In the genomic region with DNA sequence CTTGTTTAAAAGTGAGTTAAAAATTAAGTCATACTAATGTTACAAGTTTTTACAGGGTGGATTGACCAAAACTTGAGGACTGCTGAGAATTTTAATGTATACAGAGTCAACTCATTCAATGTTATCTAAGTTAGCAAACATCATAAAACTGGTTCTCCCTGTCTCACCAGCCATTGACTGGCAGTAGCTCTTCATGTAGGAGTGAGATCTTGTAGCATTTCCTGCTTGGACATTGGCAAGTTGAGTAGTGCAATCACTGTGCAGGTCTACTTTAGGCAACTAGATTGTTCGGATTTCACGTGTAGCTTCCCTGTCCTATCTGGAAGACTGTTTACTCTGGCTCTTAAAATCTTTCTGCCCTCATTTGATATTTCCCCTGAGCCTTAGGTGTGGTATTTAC, we compare ENCODE assay signal across 29 mouse cellular contexts.
DNase-seq lines count a peak whose midpoint lies in the region; ATAC-seq and TF ChIP-seq lines count a peak whose summit lies in the region.
"Had no signal": no experiment of that assay in that cellular context is flagged by ENCODE, and none has a peak within 500 bp of the region (broad histone marks: within the 10 kb centered on the region; RNA-seq: fewer than 3 reads in every experiment).

No protein-coding gene starts in this region.

- no peak overlapping the region for H3K4me3 ChIP-seq in midbrain, embryonic 11.5 days (ENCODE audit: low read depth, low read length)
- H3K4me3 ChIP-seq in midbrain, embryonic 14.5 days (replicated peaks; ENCODE audit: low read depth, low read length) = no peak overlapping the region
- H3K4me3 ChIP-seq in intestine, embryonic 14.5 days (ENCODE audit: low read depth, low read length) = no peak overlapping the region
- H3K4me3 ChIP-seq in intestine, postnatal 0 days (ENCODE audit: low read depth, low read length) = no peak overlapping the region
- no peak overlapping the region for H3K4me3 ChIP-seq in stomach, embryonic 15.5 days (replicated peaks)
- H3K4me3 ChIP-seq in heart, embryonic 10.5 days = no peak overlapping the region
- H3K4me3 ChIP-seq: heart, embryonic 12.5 days; limb, embryonic 12.5 days; liver, embryonic 15.5 days; myocyte; neural tube, embryonic 12.5 days had no signal

- ATAC-seq in midbrain, embryonic 11.5 days (ENCODE audit: low FRiP score) = no peak
- no peak for ATAC-seq in midbrain, embryonic 14.5 days (ENCODE audit: low FRiP score, low TSS enrichment)
- peak; percentile 86; the same call in 1 of the 2 replicates for ATAC-seq in intestine, embryonic 14.5 days (replicated peaks; ENCODE audit: low FRiP score, low TSS enrichment, low read depth)
- peak; percentile 57 for ATAC-seq in intestine, postnatal 0 days
- peak; percentile 91 for ATAC-seq in stomach, embryonic 15.5 days (ENCODE audit: insufficient read depth, low FRiP score, low read depth)
- ATAC-seq in cerebellum, adult (ENCODE audit: insufficient number of reproducible peaks, low FRiP score, low TSS enrichment) = no peak
- ATAC-seq: forebrain, embryonic 14.5 days had no signal

- peak; percentile 17 for DNase-seq in midbrain, embryonic 11.5 days (ENCODE audit: low spot score, missing footprints)
- DNase-seq in midbrain, embryonic 14.5 days = no peak
- DNase-seq in intestine, embryonic 14.5 days (ENCODE audit: low spot score) = no peak
- no peak for DNase-seq in heart, embryonic 10.5 days (ENCODE audit: low spot score)
- no peak for DNase-seq in cerebellum, postnatal 14 days
- DNase-seq: adrenal gland, postnatal 25 days; B cell, adult 2 months; cerebellum, adult 18-20 months; cerebellum, postnatal 25 days; gastrocnemius, postnatal 25 days; heart, adult 18-20 months; heart, postnatal 4 days; kidney, adult 8-10 months; layer of hippocampus, adult 9-11 months; right cerebral cortex, adult 18-20 months; spleen, adult 18-20 months; thymus, adult 18-20 months; thymus, postnatal 25 days had no signal

- H3K27me3 ChIP-seq in midbrain, embryonic 11.5 days (ENCODE audit: control insufficient read depth, insufficient read depth, low read length) = no peaks in the 10 kb centered on the region
- no peaks in the 10 kb centered on the region for H3K27me3 ChIP-seq in midbrain, embryonic 14.5 days (ENCODE audit: control insufficient read depth, insufficient read depth, low read length)
- no peaks in the 10 kb centered on the region for H3K27me3 ChIP-seq in intestine, embryonic 14.5 days (replicated peaks; ENCODE audit: control insufficient read depth, insufficient read depth, low read length)
- no peaks in the 10 kb centered on the region for H3K27me3 ChIP-seq in intestine, postnatal 0 days (replicated peaks; ENCODE audit: control insufficient read depth, insufficient read depth, low read length)
- no peaks in the 10 kb centered on the region for H3K27me3 ChIP-seq in stomach, embryonic 15.5 days (replicated peaks)
- H3K27me3 ChIP-seq in heart, embryonic 10.5 days (ENCODE audit: insufficient read depth, poor library complexity, severe bottlenecking) = no peaks in the 10 kb centered on the region
- H3K27me3 ChIP-seq: heart, embryonic 12.5 days; limb, embryonic 12.5 days; liver, embryonic 15.5 days; neural tube, embryonic 12.5 days had no signal

- no peaks in the 10 kb centered on the region for H3K36me3 ChIP-seq in midbrain, embryonic 11.5 days (ENCODE audit: control insufficient read depth, insufficient read depth, low read length)
- H3K36me3 ChIP-seq in midbrain, embryonic 14.5 days (ENCODE audit: control insufficient read depth, insufficient read depth, low read length) = no peaks in the 10 kb centered on the region
- H3K36me3 ChIP-seq in intestine, embryonic 14.5 days (ENCODE audit: control insufficient read depth, insufficient read depth, low read length) = no peaks in the 10 kb centered on the region
- no peaks in the 10 kb centered on the region for H3K36me3 ChIP-seq in intestine, postnatal 0 days (ENCODE audit: control insufficient read depth, insufficient read depth)
- H3K36me3 ChIP-seq in stomach, embryonic 15.5 days = no peaks in the 10 kb centered on the region
- H3K36me3 ChIP-seq in heart, embryonic 10.5 days = no peaks in the 10 kb centered on the region
- H3K36me3 ChIP-seq: heart, embryonic 12.5 days; limb, embryonic 12.5 days; liver, embryonic 15.5 days; neural tube, embryonic 12.5 days had no signal

- H3K27ac ChIP-seq in midbrain, embryonic 11.5 days (ENCODE audit: low read depth, low read length) = no peak overlapping the region
- no peak overlapping the region for H3K27ac ChIP-seq in midbrain, embryonic 14.5 days (replicated peaks; ENCODE audit: low read depth, low read length)
- no peak overlapping the region for H3K27ac ChIP-seq in intestine, embryonic 14.5 days (ENCODE audit: low read depth)
- no peak overlapping the region for H3K27ac ChIP-seq in intestine, postnatal 0 days (ENCODE audit: low read depth, low read length)
- peak overlapping the region; percentile 57; the same call in 1 of the 2 replicates for H3K27ac ChIP-seq in stomach, embryonic 15.5 days
- no peak overlapping the region for H3K27ac ChIP-seq in heart, embryonic 10.5 days
- H3K27ac ChIP-seq: hindbrain, embryonic 14.5 days; kidney, postnatal 0 days; limb, embryonic 12.5 days; liver, embryonic 15.5 days; neural tube, embryonic 12.5 days had no signal

- TF ChIP-seq CTCF in intestine, postnatal 0 days (IDR thresholded peaks at IDR 0.05; ENCODE audit: low read depth) = no peak

- WGBS in midbrain, embryonic 11.5 days = 88% methylated on average over 2 of the region's 2 CpGs
- WGBS in midbrain, embryonic 14.5 days = 89% methylated on average over 2 of the region's 2 CpGs
- WGBS in intestine, embryonic 14.5 days = 63% methylated on average over 2 of the region's 2 CpGs
- 30% methylated on average over 2 of the region's 2 CpGs for WGBS in intestine, postnatal 0 days
- 50% methylated on average over 2 of the region's 2 CpGs for WGBS in stomach, embryonic 15.5 days
- WGBS in heart, embryonic 10.5 days = 78% methylated on average over 2 of the region's 2 CpGs

- H3K9me3 ChIP-seq in midbrain, embryonic 11.5 days (ENCODE audit: control insufficient read depth, low read length) = no peaks in the 10 kb centered on the region
- H3K9me3 ChIP-seq in midbrain, embryonic 14.5 days (ENCODE audit: control insufficient read depth, low read length) = no peaks in the 10 kb centered on the region
- no peaks in the 10 kb centered on the region for H3K9me3 ChIP-seq in intestine, embryonic 14.5 days (ENCODE audit: control insufficient read depth, low read length)
- no peaks in the 10 kb centered on the region for H3K9me3 ChIP-seq in intestine, postnatal 0 days (ENCODE audit: control insufficient read depth)
- no peaks in the 10 kb centered on the region for H3K9me3 ChIP-seq in stomach, embryonic 15.5 days
- no peaks in the 10 kb centered on the region for H3K9me3 ChIP-seq in heart, embryonic 10.5 days
- H3K9me3 ChIP-seq: heart, embryonic 12.5 days; limb, embryonic 12.5 days; liver, embryonic 15.5 days; neural tube, embryonic 12.5 days had no signal

- H3K4me1 ChIP-seq in midbrain, embryonic 11.5 days (ENCODE audit: control insufficient read depth, insufficient read depth, low read length) = no peaks in the 10 kb centered on the region
- H3K4me1 ChIP-seq in midbrain, embryonic 14.5 days (ENCODE audit: control insufficient read depth, insufficient read depth, low read length) = no peaks in the 10 kb centered on the region
- no peaks in the 10 kb centered on the region for H3K4me1 ChIP-seq in intestine, embryonic 14.5 days (replicated peaks; ENCODE audit: control insufficient read depth, insufficient read depth, low read length)
- no peaks in the 10 kb centered on the region for H3K4me1 ChIP-seq in intestine, postnatal 0 days (replicated peaks; ENCODE audit: control insufficient read depth, insufficient read depth, low read length)
- H3K4me1 ChIP-seq in stomach, embryonic 15.5 days = no peaks in the 10 kb centered on the region
- no peaks in the 10 kb centered on the region for H3K4me1 ChIP-seq in heart, embryonic 10.5 days
- H3K4me1 ChIP-seq: heart, embryonic 12.5 days; limb, embryonic 12.5 days; liver, embryonic 15.5 days; neural tube, embryonic 12.5 days had no signal

- H3K9ac ChIP-seq in midbrain, embryonic 11.5 days (ENCODE audit: low read length) = no peak overlapping the region
- H3K9ac ChIP-seq in midbrain, embryonic 14.5 days (replicated peaks; ENCODE audit: low read length) = no peak overlapping the region
- no peak overlapping the region for H3K9ac ChIP-seq in intestine, embryonic 14.5 days (ENCODE audit: low read length)
- no peak overlapping the region for H3K9ac ChIP-seq in intestine, postnatal 0 days (ENCODE audit: low read depth, low read length)
- no peak overlapping the region for H3K9ac ChIP-seq in stomach, embryonic 15.5 days
- H3K9ac ChIP-seq: heart, embryonic 12.5 days; hindbrain, embryonic 14.5 days; limb, embryonic 12.5 days; liver, embryonic 15.5 days; neural tube, embryonic 12.5 days had no signal

- H3K4me2 ChIP-seq in midbrain, embryonic 11.5 days = no peak overlapping the region
- H3K4me2 ChIP-seq in midbrain, embryonic 14.5 days (ENCODE audit: low read length) = no peak overlapping the region
- no peak overlapping the region for H3K4me2 ChIP-seq in intestine, embryonic 14.5 days (ENCODE audit: low read length)
- no peak overlapping the region for H3K4me2 ChIP-seq in intestine, postnatal 0 days (replicated peaks; ENCODE audit: low read depth)
- no peak overlapping the region for H3K4me2 ChIP-seq in stomach, embryonic 15.5 days
- H3K4me2 ChIP-seq: heart, embryonic 12.5 days; hindbrain, embryonic 14.5 days; limb, embryonic 12.5 days; liver, embryonic 15.5 days; neural tube, embryonic 12.5 days had no signal

Comparison
In these comparisons a context has a peak if more than half of its experiments do, and no peak if none do; other contexts are left out.
1. ATAC-seq: peak in intestine, embryonic 14.5 days (single experiment), intestine, postnatal 0 days (single experiment) and stomach, embryonic 15.5 days (single experiment); none in midbrain, embryonic 11.5 days (single experiment), midbrain, embryonic 14.5 days (single experiment) and cerebellum, adult (single experiment).